Mouse (Mus musculus) E14TG2a.4 (cell line): ENCODE data around the gene Pax3.

Experiments
- H3K27me3 ChIP-seq: 2 replicates; pipeline ENCODE4 v1.6.1; 2014; ENCODE audit warnings: low read length, control low read depth; ENCODE audit not compliant: insufficient read depth
- H3K36me3 ChIP-seq: 2 replicates; pipeline ENCODE4 v1.6.1; 2014; ENCODE audit warnings: low read length, control low read depth; ENCODE audit not compliant: insufficient read depth
- H3K4me1 ChIP-seq: replicated peaks from 2 replicates; pipeline ENCODE4 v1.6.1; 2014; ENCODE audit warnings: low read depth, low read length, control low read depth
- H3K4me3 ChIP-seq: replicated peaks from 2 replicates; pipeline ENCODE4 v1.5.1; 2014; ENCODE audit warnings: mild to moderate bottlenecking, low read length
- H3K9me3 ChIP-seq: 2 replicates; pipeline ENCODE4 v1.6.1; 2014; ENCODE audit warnings: low read length, control low read depth
- CTCF ChIP-seq: conservative IDR thresholded peaks from 2 replicates; pipeline ENCODE4 v1.5.1; 2014; ENCODE audit warnings: low read length
- NANOG ChIP-seq: IDR thresholded peaks from 2 replicates; pipeline ENCODE4 v1.6.1; 2014; ENCODE audit warnings: borderline replicate concordance, low read length, mixed read lengths
- POU5F1 ChIP-seq: IDR thresholded peaks from 2 replicates; pipeline ENCODE4 v1.6.1; 2014; ENCODE audit warnings: low read length, borderline replicate concordance

The Pax3 gene

GRCm38 (mm10) chr1:78170771-78171170 lies 26.2 kb downstream of the Pax3 start:
- Histone ChIP-seq H3K9me3 (no peaks in the 10 kb centered on the region), H3K4me3 (no peak overlapping the region), H3K4me1 (peaks cover 18% of the 10 kb centered on the region), H3K36me3 (no peaks in the 10 kb centered on the region), H3K27me3 (peaks cover 37% of the 10 kb centered on the region)
- TF ChIP-seq POU5F1 (no peak), CTCF (no peak)

- H3K27me3 ChIP-seq: peaks cover 49% of the 10 kb centered on the region
- H3K36me3 ChIP-seq: no peaks in the 10 kb centered on the region
- H3K4me1 ChIP-seq: peaks cover 22% of the 10 kb centered on the region
- H3K4me3 ChIP-seq: no peak overlapping the region
- TF ChIP-seq NANOG: no peak
- no peak for TF ChIP-seq CTCF
- no peak for TF ChIP-seq POU5F1
- H3K9me3 ChIP-seq: no peaks in the 10 kb centered on the region
Measured at GRCm38 (mm10) chr1:78168796-78169195, 28.1 kb downstream of the Pax3 start.

GRCm38 (mm10) chr1:78167577-78168286 lies 29.2 kb downstream of the Pax3 start:
- H3K4me1 ChIP-seq: peaks cover 22% of the 10 kb centered on the region
- TF ChIP-seq POU5F1: no peak
- peak; percentile 72; the same call in 1 of the 2 replicates for TF ChIP-seq NANOG

GRCm38 (mm10) chr1:78161745-78162144 lies 35.2 kb downstream of the Pax3 start:
- Histone ChIP-seq H3K4me1 (peaks cover 32% of the 10 kb centered on the region), H3K27me3 (peaks cover 27% of the 10 kb centered on the region), H3K9me3 (no peaks in the 10 kb centered on the region), H3K36me3 (no peaks in the 10 kb centered on the region), H3K4me3 (no peak overlapping the region)
- TF ChIP-seq POU5F1: no peak
- TF ChIP-seq NANOG: no peak
- TF ChIP-seq CTCF: no peak

More at GRCm38 (mm10) chr1:78167577-78168286, 29.2 kb downstream of the Pax3 start:
- no peaks in the 10 kb centered on the region for H3K36me3 ChIP-seq
- no peak overlapping the region for H3K4me3 ChIP-seq
- H3K9me3 ChIP-seq: no peaks in the 10 kb centered on the region
- H3K27me3 ChIP-seq: peaks cover 52% of the 10 kb centered on the region

- Histone ChIP-seq H3K4me1 (peaks cover 30% of the 10 kb centered on the region), H3K9me3 (no peaks in the 10 kb centered on the region), H3K4me3 (no peak overlapping the region), H3K27me3 (peaks cover 14% of the 10 kb centered on the region), H3K36me3 (no peaks in the 10 kb centered on the region)
- TF ChIP-seq POU5F1: no peak
- no peak for TF ChIP-seq CTCF
- no peak for TF ChIP-seq NANOG
Measured at GRCm38 (mm10) chr1:78157930-78158329, 39.0 kb downstream of the Pax3 start.

- no peaks in the 10 kb centered on the region for H3K9me3 ChIP-seq
- TF ChIP-seq CTCF (no peak), NANOG (no peak), POU5F1 (no peak)
Measured at GRCm38 (mm10) chr1:78155796-78156195, 41.1 kb downstream of the Pax3 start.

GRCm38 (mm10) chr1:78148011-78148623 lies 48.8 kb downstream of the Pax3 start:
- H3K36me3 ChIP-seq: no peaks in the 10 kb centered on the region
- no peak for TF ChIP-seq POU5F1
- no peak for TF ChIP-seq NANOG
- TF ChIP-seq CTCF: no peak
- H3K4me3 ChIP-seq: no peak overlapping the region

More at GRCm38 (mm10) chr1:78155796-78156195, 41.1 kb downstream of the Pax3 start:
- H3K4me3 ChIP-seq: no peak overlapping the region
- peaks cover 25% of the 10 kb centered on the region for H3K4me1 ChIP-seq
- H3K36me3 ChIP-seq: no peaks in the 10 kb centered on the region
- H3K27me3 ChIP-seq: peaks cover 19% of the 10 kb centered on the region

GRCm38 (mm10) chr1:78143403-78143802 lies 53.5 kb downstream of the Pax3 start:
- H3K36me3 ChIP-seq: no peaks in the 10 kb centered on the region
- TF ChIP-seq NANOG: no peak
- TF ChIP-seq POU5F1: no peak; the same call in 1 of the 2 replicates
- no peak for TF ChIP-seq CTCF
- H3K4me3 ChIP-seq: no peak overlapping the region
- peaks cover 21% of the 10 kb centered on the region for H3K27me3 ChIP-seq
- no peaks in the 10 kb centered on the region for H3K9me3 ChIP-seq
- H3K4me1 ChIP-seq: peaks cover 40% of the 10 kb centered on the region

More at GRCm38 (mm10) chr1:78148011-78148623, 48.8 kb downstream of the Pax3 start:
- Histone ChIP-seq H3K27me3 (peaks cover 10% of the 10 kb centered on the region), H3K4me1 (peaks cover 12% of the 10 kb centered on the region), H3K9me3 (no peaks in the 10 kb centered on the region)
